Mouse (Mus musculus): ENCODE results near the gene Cntn4. TPM values are rescaled to one million over a fixed set of nuclear protein-coding genes. Genes with fewer than 3 reads are reported as not detected.

Gene Cntn4
- total RNA-seq, 1 experiment from 2014 or later: 0.29 TPM

- ATAC-seq (replicated peaks; ENCODE audit: insufficient number of reproducible peaks, low FRiP score, low TSS enrichment, poor library complexity, severe bottlenecking): no peak
Measured at GRCm38 (mm10) chr6:106561649-106562048, 884.2 kb downstream of the Cntn4 start.

- no peak for ATAC-seq (replicated peaks; ENCODE audit: insufficient number of reproducible peaks, low FRiP score, low TSS enrichment, poor library complexity, severe bottlenecking)
Measured at GRCm38 (mm10) chr6:106565316-106565715, 887.9 kb downstream of the Cntn4 start.

- no peak for ATAC-seq (replicated peaks; ENCODE audit: insufficient number of reproducible peaks, low FRiP score, low TSS enrichment, poor library complexity, severe bottlenecking)
Measured at GRCm38 (mm10) chr6:106565769-106566459, 888.5 kb downstream of the Cntn4 start.

- no peak for ATAC-seq (replicated peaks; ENCODE audit: insufficient number of reproducible peaks, low FRiP score, low TSS enrichment, poor library complexity, severe bottlenecking)
Measured at GRCm38 (mm10) chr6:106566929-106567621, 889.6 kb downstream of the Cntn4 start.

GRCm38 (mm10) chr6:106580124-106580523 lies 902.7 kb downstream of the Cntn4 start:
- ATAC-seq (replicated peaks; ENCODE audit: insufficient number of reproducible peaks, low FRiP score, low TSS enrichment, poor library complexity, severe bottlenecking): no peak

- no peak for ATAC-seq (replicated peaks; ENCODE audit: insufficient number of reproducible peaks, low FRiP score, low TSS enrichment, poor library complexity, severe bottlenecking)
Measured at GRCm38 (mm10) chr6:106593756-106594155, 916.3 kb downstream of the Cntn4 start.

GRCm38 (mm10) chr6:106617081-106617480 lies 939.6 kb downstream of the Cntn4 start:
- no peak for ATAC-seq (replicated peaks; ENCODE audit: insufficient number of reproducible peaks, low FRiP score, low TSS enrichment, poor library complexity, severe bottlenecking)

- no peak for ATAC-seq (replicated peaks; ENCODE audit: insufficient number of reproducible peaks, low FRiP score, low TSS enrichment, poor library complexity, severe bottlenecking)
Measured at GRCm38 (mm10) chr6:106621188-106621749, 943.8 kb downstream of the Cntn4 start.

GRCm38 (mm10) chr6:106643026-106643425 lies 965.6 kb downstream of the Cntn4 start:
- ATAC-seq (replicated peaks; ENCODE audit: insufficient number of reproducible peaks, low FRiP score, low TSS enrichment, poor library complexity, severe bottlenecking): no peak

GRCm38 (mm10) chr6:106645496-106646211 lies 968.2 kb downstream of the Cntn4 start:
- ATAC-seq (replicated peaks; ENCODE audit: insufficient number of reproducible peaks, low FRiP score, low TSS enrichment, poor library complexity, severe bottlenecking): no peak

- ATAC-seq (replicated peaks; ENCODE audit: insufficient number of reproducible peaks, low FRiP score, low TSS enrichment, poor library complexity, severe bottlenecking): no peak
Measured at GRCm38 (mm10) chr6:106646945-106647344, 969.5 kb downstream of the Cntn4 start.

- no peak for ATAC-seq (replicated peaks; ENCODE audit: insufficient number of reproducible peaks, low FRiP score, low TSS enrichment, poor library complexity, severe bottlenecking)
Measured at GRCm38 (mm10) chr6:106663780-106664651, 986.6 kb downstream of the Cntn4 start.

- ATAC-seq (replicated peaks; ENCODE audit: insufficient number of reproducible peaks, low FRiP score, low TSS enrichment, poor library complexity, severe bottlenecking): no peak
Measured at GRCm38 (mm10) chr6:106675581-106675980, 998.1 kb downstream of the Cntn4 start.

GRCm38 (mm10) chr6:106701931-106702330 lies 1024.5 kb downstream of the Cntn4 start:
- ATAC-seq (replicated peaks; ENCODE audit: insufficient number of reproducible peaks, low FRiP score, low TSS enrichment, poor library complexity, severe bottlenecking): no peak

GRCm38 (mm10) chr6:106705506-106706035 lies 1028.1 kb downstream of the Cntn4 start:
- ATAC-seq (replicated peaks; ENCODE audit: insufficient number of reproducible peaks, low FRiP score, low TSS enrichment, poor library complexity, severe bottlenecking): no peak

GRCm38 (mm10) chr6:106725642-106726041 lies 1048.2 kb downstream of the Cntn4 start:
- no peak for ATAC-seq (replicated peaks; ENCODE audit: insufficient number of reproducible peaks, low FRiP score, low TSS enrichment, poor library complexity, severe bottlenecking)

- no peak for ATAC-seq (replicated peaks; ENCODE audit: insufficient number of reproducible peaks, low FRiP score, low TSS enrichment, poor library complexity, severe bottlenecking)
Measured at GRCm38 (mm10) chr6:106726078-106726477, 1048.6 kb downstream of the Cntn4 start.

GRCm38 (mm10) chr6:106727703-106728102 lies 1050.2 kb downstream of the Cntn4 start:
- ATAC-seq (replicated peaks; ENCODE audit: insufficient number of reproducible peaks, low FRiP score, low TSS enrichment, poor library complexity, severe bottlenecking): no peak
